Mouse (Mus musculus) E14TG2a.4 (cell line): ENCODE results near the gene Lrrc41.

Source experiments
- CTCF ChIP-seq: conservative IDR thresholded peaks from 2 replicates; pipeline ENCODE4 v1.5.1; 2014; ENCODE audit warnings: low read length
- NANOG ChIP-seq: IDR thresholded peaks from 2 replicates; pipeline ENCODE4 v1.6.1; 2014; ENCODE audit warnings: borderline replicate concordance, low read length, mixed read lengths

DNA sequence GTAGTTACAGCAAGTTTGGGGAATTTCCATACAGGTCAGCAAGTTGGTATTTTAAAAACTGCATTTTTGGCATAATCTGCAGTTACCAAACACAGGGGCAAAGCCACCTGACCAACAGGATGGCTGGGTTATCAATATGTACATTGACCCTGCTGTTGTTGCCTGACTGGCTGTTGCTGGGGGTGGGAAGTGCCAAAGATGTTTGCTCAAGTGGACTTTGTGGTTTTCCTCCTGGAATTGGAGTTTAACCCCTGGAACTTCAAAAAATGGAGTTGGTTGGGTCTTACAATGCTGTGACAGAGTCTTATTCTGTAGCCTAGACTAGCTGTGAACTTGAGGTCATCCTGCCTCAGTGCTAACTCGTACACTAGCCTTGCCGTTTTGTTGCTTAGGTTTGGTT is 34.6 kb upstream of the Lrrc41 start:
- TF ChIP-seq CTCF, result no peak
- TF ChIP-seq NANOG, result no peak
